Mouse (Mus musculus) WW6 (cell line): ENCODE data around the gene Htr6.

Experiments used
- DNase-seq: peaks from one replicate; pipeline ENCODE4 v3.0.0-alpha.2; 2013; ENCODE audit warnings: low read depth, low spot score

Gene Htr6

DNA sequence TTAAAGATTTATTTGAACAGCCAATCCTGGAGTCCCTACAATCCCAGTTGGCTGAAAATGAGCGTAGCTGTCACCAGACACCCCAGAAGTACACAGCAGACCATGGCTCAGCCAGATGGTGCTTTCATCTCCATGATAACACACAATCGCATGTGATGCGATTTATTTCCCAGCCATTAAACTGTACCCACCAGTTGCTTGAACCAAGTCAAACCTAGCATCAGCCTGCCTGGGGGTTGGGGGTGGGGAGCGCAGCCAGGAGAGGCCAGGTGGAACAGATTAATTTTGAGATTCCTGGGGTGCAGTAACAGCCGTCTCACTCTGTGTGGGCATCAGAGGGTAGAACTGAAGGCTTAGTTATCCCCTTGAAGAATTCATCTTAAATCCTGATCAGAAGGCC lies 29.0 kb downstream of the Htr6 start:
- no peak for DNase-seq

DNA sequence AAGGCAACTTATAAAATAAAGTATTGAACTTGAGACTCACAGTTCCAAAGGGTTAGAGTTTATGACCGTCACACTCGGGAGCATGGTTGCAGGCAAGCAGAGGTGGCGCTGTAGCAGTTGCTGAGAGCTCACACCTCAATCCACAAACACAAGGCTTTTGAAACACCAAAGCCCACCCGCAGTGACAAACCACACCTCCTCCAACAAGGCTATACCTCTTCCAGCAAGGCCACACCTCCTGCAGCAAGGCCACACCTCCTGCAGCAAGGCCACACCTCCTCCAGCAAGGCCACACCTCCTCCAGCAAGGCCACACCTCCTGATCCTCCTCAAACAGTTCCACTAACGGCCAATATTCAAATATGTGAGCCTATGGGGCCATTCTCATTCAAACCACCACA lies 30.8 kb downstream of the Htr6 start:
- DNase-seq: no peak

DNA sequence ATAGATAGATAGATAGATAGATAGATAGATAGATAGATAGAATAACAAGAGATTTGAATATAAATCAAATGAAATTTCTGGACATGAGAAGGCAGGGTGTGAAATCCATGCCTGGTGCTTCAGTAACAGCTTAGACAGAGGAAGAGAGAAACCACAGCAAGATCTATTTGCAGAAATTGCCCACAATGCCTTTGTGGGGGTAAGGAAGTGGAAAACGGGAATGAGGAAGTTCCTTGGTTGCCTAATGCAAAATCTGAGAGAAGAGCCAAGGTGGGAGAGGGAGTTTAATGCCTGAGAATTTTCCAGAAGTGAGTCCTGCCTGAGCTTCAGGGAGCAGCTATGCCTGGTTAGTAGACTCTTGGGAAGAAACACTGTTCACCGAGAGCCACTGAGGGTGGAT lies 31.8 kb downstream of the Htr6 start:
- no peak for DNase-seq

DNA sequence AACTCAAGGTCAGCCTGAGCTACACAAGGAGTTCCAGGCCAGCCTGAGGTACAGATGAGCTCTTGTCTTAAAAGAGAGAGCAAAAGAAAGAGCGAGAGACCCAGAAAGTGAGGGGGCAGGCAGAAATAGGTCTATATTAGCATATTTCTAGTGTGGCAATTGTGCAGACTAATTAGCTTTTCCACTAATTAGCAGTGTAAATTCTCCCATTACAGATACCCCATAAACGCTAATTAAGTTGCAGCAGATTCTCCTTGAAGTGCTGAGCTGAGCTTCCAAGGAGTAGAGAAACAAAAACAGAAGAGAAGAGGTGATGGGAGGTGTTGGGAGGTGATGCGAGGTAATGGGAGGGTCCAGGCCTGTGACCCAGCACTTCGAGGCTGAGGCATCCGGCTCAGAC lies 32.8 kb downstream of the Htr6 start:
- DNase-seq: no peak

DNA sequence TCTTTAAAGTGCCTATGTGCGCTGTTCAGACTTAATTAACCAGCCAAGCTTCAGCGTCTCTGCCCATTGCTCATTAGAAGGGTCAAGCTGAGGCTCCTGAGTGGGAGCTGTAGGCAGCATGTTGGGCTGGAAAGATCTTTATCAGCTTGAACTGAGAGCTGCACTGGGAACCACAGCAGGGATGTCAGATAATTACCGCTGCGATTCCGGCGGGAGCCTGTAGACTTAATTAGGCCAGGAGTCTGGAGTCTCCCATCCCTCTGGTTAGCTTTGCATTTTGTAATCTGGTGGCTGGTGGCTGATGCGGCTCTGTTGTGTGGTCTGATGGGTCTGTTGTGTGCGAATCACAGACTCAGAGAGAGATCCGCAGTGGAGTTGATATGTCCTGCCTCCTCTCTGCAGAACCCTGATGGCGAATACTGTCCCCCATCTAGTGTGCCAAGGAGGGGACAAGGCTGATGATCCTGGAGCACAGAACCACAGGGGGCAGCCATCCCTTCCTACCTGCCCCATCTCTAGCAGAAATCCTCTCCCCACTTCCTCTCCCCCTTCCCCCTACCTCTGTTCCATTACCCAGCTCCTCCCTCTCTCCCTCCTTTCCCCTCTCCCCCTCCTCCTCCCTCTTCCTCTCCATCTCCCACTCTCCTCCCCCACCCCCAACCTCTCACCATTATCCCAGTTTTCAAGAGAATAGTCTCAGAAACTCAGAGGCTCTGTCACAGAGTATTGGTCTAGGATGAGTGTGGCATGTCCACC lies 35.1 kb downstream of the Htr6 start:
- DNase-seq: no peak

DNA sequence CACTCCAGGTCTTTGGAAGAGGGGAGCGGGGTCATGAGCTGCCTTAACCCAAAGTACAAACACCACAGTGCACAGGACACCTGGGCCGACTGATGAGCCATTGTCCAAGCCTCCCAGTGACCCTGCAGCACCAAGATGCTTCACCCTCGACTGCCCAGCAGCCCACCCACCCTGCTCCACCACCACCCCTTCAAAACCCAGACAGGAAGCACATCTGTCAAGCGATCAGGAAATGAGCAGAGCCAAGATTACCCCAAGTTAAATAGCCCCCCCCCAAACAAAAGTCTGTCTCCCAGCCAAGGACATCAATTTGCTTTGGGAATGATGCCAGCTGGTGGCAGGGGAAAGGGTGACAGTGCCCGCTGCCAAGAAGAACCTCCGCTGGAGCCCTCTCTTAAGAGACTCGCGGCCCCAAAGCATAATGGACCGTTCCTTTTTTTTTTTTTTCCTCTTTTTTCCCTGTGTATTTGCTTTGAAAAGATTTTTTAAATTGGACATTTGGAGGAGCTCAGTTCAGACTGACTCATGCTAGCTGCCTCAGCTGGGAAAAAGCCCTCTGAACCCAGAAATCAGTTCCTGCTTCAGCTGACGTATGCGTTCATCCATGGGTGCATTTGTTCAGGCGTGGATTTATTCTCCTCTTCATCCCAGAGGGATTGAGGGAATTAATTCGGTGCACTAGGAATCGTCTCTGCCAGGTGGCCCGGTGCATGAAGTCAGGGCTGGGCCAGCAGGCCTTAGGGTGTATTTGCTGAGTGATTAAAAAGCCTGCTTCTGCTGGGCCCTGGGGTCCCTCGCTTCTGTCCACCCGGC lies 37.4 kb downstream of the Htr6 start:
- DNase-seq: no peak

DNA sequence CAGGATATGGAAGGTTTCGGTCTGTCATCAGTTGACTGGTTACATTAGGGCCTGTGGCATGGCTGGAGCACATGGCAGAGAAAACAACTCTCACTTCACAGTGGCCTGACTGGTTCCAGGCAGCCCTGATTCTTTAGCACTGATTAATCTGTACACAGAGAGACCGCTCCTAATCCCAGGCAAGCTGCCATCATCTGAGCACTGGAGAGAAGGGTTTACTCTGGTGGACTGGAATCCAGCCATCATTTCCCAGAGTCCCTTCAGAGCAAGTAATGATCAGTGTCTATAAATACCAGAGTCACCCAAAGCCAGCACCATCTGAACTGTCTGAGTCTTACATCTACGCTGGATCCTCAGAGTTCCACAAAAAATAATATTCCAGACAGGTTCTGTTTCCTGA lies 39.6 kb downstream of the Htr6 start:
- no peak for DNase-seq

DNA sequence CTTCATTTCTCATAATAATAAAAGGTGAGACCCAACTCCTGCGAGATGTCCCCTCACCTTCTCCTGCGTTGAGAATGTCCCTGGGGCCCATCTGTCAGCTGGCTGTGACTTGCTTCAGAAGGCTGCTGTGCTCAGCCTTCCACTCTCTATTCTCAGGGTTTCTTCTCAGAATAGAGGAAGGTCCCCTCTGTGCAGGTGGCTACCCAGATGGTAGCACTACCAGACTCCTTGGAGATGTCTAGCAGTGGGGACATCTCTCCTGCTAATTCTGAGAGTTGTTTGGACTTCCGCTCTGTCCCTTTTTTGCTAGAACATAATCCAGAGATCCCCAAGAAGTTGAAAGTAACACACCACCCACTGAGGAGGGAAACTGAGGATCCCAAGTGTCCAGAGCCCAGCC lies 40.4 kb downstream of the Htr6 start:
- DNase-seq: no peak

DNA sequence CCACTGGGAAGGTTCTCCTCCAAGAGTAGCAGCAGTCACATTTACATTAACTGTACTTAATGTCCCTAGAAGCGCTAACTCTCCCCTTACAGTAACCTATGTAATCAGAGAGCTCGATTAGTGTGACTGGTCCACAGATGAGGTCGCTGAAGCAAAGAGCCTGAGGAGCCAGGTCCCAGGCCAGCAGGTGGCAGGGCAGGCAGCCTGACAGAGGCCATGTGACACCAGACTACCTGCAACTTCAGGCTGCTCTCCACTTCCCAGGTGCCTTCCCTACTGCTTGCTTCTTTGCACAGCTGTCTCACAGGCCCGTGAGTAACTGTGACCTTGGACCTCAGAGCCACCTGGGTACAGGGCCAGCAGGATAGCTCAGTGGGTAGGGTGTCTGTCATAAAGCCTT lies 40.8 kb downstream of the Htr6 start:
- no peak for DNase-seq

DNA sequence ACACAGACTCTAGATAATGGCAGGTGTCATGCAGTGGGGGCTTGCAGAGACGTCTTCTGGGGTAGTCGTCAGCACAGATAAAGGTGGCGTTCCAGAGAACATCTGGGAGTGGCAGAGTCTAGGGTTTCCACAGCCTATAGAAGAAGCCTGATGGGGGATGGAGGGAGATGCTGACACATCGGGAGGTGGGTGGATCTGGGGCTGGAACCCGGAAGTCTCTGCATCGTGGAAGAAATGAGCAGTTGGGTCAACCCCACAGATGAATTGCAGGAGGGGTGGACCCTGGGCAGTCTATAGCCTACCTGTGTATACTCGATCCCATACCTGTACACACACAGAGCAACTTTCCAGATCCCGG lies 41.4 kb downstream of the Htr6 start:
- no peak for DNase-seq

DNA sequence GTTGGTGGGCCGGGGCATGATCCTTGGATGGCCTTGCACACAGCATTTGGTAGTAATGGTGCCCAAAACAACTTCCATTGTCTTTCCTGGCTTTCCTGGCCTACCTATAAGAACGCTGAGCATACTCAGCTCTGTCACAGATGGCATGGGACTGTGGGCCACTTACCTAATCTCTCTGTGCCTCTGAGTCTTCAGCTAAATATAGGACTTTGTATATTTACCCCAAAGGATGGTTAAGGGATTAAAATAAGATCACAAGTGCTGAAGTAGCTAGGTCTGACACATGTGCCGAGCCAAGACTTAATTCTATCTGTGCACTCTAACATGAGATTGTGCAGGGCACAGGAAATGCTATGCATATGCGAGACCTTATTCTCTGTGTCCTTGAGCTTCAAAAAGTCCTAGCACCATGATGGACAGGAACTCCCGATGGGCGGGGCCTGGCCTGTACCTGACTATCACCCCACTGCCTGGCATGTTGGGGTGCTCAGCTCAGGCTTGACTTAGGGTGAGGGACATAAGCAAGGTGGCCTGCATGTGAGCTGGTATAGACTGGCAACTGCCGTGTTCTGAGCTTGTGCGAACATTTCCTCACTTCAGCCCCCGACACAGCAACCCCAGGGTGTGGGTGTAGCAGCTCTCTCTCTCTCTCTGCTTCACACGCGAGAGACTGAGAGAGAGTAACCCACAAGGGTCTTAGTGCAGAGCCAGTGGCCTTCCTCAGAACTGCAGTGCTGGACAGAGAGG lies 41.9 kb downstream of the Htr6 start:
- no peak for DNase-seq

DNA sequence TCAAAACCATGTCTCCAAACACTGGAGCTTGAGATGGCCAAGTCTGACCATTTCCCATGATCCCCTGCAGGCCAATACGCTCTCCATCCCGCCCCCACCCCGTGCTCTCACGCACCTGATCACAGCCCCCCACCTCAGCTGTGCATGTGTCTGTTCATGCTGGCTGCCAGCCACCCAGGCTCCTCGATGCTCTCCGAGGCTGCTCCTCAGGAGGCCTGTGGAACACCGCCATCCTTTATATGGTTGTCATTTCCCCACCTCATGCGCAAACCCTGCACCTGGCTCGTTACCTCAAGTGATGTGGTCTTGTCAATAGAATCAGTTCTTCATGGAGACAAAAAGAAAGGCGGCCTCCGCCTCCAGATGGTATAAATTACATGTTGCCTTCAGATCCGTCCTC lies 42.8 kb downstream of the Htr6 start:
- no peak for DNase-seq

DNA sequence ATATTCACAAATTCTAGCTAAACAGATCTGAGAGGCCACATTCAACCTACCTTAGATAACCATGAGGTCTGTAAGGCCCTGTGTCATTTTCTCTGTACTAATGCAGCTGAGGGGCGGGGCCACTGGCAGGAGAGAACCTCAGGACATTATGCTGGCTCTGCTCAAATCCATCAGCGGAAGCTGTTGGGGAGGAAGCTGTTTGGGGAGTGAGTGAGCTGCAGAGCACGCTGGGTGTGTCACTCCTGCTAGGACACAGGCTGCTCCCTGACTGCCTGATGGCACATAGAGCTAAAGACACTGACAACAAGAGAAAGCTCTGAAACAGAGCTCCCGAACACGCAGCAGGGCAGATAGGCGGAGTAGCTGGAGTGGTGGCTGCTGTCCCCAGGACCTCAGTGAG lies 44.7 kb downstream of the Htr6 start:
- DNase-seq: no peak

DNA sequence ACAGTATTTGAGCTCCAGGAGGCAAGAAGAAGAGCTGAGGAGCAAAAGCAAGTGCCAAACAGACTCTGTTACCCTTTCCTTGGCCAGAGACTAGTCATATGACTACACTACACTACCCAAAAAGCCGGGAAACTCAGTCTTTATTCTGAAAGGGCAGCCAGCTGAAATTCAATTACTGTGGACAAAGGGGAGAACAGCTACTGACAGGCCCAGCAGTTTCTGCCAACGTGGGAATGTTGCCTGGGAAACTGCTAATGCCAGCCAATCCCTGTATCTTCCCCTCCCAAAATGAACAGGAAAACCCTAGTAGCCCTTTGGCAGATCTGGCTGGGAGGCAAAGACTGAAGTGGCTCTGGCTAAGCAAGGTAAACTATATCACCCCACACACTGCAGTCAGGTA lies 51.0 kb downstream of the Htr6 start:
- no peak for DNase-seq

DNA sequence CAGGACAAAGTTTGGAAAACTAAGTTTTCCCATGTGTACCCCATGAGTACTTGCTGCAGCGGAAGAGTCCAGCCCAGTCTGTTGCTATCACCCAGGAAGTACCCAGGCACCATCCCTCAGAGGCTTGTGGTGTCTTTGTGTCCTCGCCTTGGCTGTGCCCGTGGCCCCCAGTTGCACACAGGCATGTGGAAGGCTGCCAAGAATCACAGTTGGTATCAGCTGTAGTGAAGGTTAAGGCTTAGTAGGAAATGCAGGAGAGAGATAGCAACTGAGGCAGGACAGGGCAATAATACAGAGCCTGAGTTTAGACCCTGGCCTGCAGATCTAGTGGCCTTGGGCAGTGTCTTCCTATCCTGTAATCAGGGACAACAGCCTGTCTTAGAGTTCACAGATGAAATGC lies 55.0 kb downstream of the Htr6 start:
- no peak for DNase-seq

DNA sequence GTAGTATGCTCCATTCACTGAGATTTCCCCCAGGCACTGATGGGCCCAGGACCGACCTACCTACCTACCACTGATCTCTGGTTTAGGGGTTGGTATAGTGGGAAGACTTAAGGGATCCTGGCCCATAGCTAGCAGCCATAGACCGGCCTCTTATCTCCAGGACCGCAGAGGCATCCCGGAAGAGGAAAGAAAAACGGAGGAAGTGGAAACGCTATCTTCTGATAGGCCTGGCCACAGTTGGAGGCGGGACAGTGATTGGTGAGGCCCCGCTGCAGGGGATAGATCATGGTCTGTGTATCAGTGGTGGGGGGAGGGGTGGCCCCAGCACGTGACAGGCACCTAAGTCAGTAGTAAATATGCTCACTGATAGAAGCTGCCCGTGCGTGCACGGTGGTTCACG lies 56.0 kb downstream of the Htr6 start:
- DNase-seq: no peak

DNA sequence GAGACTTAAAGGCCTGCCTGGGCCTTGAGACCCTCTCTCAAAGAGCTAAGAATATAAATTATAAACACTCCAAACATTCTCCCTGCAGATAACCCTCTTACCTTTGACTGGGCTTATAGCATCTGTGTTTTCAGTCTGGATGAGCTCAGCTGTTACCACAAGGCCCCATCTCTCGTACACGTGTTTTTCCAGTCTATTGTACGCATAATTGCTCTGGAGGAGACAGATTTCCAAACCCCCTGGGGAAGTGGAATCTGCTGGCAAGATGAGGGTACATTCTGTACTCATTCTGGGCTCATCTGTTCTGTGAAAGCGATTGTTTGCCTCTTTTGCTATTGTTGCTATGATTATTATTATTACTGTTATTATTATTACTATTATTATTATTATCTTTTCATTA lies 56.4 kb downstream of the Htr6 start:
- DNase-seq: no peak

DNA sequence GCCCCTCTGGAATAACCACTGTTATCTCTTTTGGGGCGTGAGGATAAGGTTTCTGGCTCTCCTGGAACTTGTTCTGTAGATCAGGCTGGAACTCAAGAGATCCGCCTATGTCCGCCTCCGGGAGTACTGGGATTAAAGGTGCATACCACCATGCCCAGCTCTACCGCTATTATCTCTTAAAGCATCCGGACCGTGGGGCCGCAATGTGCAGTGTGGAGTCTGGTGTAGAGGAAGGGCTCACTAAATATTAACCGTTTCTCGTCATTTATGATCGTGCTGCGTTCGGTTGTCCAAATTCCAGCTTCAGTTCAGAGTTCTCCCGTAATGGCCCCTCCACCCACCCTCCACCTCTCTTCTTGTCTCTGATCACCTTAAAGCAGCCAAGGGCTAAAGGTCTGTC lies 57.0 kb downstream of the Htr6 start:
- DNase-seq: no peak

DNA sequence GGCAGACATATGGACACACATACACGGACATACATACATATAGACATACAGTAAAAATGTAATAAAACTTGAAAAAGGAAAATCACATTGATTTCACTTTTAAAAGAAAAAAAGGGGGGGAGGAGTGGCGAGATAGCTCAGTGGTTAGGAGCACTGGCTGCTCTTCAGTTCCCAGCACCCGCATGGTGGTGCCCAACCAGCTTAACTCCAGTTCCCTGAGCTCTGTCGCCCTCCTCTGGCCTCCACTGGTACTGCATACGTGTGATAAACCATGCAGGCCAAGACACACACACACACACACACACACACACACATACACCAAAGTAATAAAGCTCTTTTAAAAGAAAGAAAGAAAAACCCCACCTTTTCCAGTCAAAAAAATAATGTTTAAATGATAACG lies 60.6 kb downstream of the Htr6 start:
- DNase-seq: no peak

DNA sequence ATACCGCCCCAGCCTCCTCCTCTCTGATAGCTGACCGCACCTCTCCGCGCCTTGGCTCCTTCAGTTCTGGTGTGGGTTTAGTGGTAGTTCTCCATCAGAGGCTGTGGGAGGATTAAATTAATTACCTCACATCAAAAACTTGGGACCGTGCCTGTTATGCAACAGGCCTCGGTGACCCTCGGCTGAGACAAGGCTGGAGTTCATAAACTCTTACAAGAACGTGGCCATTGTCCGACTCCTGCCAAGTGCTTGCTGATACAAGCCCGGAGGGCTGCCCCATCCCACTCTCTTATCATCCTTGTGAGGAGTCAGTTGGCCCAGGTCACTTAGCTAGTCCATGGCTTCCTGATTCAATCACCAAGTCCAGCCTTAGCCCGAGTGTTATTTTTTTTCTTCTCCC lies 62.1 kb downstream of the Htr6 start:
- DNase-seq: no peak

DNA sequence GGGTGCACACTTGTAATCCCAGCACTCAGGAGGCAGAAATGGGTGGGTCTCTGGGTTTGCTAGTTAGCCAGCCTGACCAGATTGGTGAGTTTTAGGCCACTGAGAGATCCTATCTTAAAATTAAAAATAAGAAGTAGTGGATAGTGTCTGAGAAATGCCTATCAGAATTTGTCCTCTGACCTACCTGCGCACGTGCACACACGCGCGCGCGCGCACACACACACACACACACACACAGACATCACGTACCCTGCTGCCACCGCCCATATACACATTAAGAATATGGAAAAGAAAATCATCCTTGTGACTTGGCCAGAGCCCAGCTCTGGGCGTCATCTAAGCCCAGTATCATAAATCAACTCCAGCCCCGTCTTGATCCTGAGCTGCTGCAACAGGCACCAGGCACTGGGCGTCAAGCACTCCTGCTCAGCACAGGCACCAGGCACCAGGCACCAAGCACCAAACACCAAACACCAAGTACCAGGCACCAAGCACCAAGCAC lies 64.1 kb downstream of the Htr6 start:
- no peak for DNase-seq
